Mouse (Mus musculus): ENCODE results near the gene Plekhm3. TPM values are rescaled to one million over a fixed set of nuclear protein-coding genes. Genes with fewer than 3 reads are reported as not detected.

The Plekhm3 gene
- polyA plus RNA-seq, 1 experiment = 2.3 TPM

DNA sequence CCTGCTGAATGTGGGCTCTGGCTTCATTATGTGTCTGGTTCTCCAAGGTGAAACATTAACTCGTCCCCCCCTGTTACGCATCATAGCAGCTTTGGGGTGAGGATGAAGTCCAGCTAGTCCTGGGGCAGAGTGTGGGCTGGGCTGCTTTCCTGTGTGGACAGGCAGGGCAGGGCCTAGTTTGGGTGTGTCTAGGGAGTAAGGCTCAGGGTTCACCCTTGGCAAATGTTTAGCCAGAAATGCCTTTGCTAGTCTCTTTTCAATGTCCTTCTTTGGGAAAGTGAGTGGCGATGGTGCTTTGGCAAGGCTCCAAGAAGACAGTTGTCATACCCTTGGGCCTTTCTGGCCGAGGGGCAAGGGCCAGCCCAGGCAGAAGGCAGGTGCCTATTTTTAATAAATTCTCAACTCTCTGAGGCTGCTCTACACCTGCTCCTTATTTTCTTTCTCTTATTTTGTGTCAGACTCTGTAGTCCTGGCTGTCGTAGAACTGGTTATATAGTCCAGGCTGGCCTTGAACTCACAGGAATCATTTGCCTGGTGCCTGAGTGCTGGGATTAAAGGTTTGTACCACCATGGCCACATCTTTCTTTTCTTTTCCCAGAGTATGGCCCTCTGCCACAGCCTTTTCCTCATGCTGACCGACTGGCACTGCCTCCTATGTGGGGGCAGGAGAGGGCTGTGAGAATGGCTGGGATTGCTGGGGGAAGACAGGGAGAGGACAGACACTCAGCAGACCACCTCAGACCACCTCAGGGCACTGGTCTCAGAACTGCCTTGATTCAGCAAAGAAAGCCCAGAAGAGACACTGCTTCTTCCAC, 168.7 kb downstream of the Plekhm3 start:
- Histone ChIP-seq H3K79me3 (ENCODE audit: low read depth) (no peaks in the 10 kb centered on the region), H3K79me2 (ENCODE audit: control insufficient read depth, insufficient read depth) (no peaks in the 10 kb centered on the region)
- TF ChIP-seq USF1 (IDR thresholded peaks at IDR 0.05; ENCODE audit: low read depth) (no peak), CTCF (IDR thresholded peaks at IDR 0.05; ENCODE audit: control insufficient read depth, insufficient read depth, insufficient read length) (no peak), MYOD1 (IDR thresholded peaks at IDR 0.05; ENCODE audit: control insufficient read depth, insufficient read length, low read depth) (no peak), FOSL1 (IDR thresholded peaks at IDR 0.05; ENCODE audit: insufficient read depth, low read length, poor library complexity, severe bottlenecking) (no peak), MYOG (IDR thresholded peaks at IDR 0.05; ENCODE audit: control insufficient read depth, extremely low read depth, insufficient read length) (no peak), CEBPB (IDR thresholded peaks at IDR 0.05; ENCODE audit: low read depth) (no peak)

DNA sequence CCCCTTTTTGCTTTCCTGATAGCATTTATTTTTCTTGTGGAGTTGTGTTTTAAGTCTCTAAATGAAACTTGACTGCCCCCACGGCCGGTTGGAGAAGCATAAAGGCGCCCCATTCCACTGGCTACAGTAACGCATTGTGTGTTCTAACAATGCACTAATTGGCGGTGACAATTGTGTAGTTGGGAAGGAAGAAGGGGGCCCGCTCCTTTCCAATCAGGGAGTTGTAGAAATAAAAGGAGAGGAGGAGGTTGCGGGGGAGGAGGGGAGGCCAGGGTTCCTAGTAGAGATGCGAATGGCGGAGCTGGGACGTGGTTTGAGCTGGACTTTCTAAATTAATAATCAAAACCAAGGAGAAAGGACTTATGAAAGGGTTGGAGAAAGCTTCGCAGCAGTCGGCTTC, 176.8 kb downstream of the Plekhm3 start:
- TF ChIP-seq CEBPB (IDR thresholded peaks at IDR 0.05; ENCODE audit: low read depth) (no peak), MYOD1 (IDR thresholded peaks at IDR 0.05; ENCODE audit: control insufficient read depth, insufficient read length, low read depth) (no peak), CTCF (IDR thresholded peaks at IDR 0.05; ENCODE audit: control insufficient read depth, insufficient read depth, insufficient read length) (no peak), MYOG (IDR thresholded peaks at IDR 0.05; ENCODE audit: control insufficient read depth, extremely low read depth, insufficient read length) (no peak), MAX (IDR thresholded peaks at IDR 0.05) (no peak), USF1 (IDR thresholded peaks at IDR 0.05; ENCODE audit: low read depth) (no peak), FOSL1 (IDR thresholded peaks at IDR 0.05; ENCODE audit: insufficient read depth, low read length, poor library complexity, severe bottlenecking) (no peak)
- no peak overlapping the region for H3ac ChIP-seq (ENCODE audit: control insufficient read depth, insufficient read length, low read depth)
- no peaks in the 10 kb centered on the region for H3K79me3 ChIP-seq (ENCODE audit: low read depth)
- no peaks in the 10 kb centered on the region for H3K79me2 ChIP-seq (ENCODE audit: control insufficient read depth, insufficient read depth)
- no peak overlapping the region for H3K4me3 ChIP-seq (ENCODE audit: insufficient read depth, poor library complexity, severe bottlenecking)
- no peaks in the 10 kb centered on the region for H3K27me3 ChIP-seq (ENCODE audit: control insufficient read depth, insufficient read depth, insufficient read length)
- H3K36me3 ChIP-seq (ENCODE audit: control insufficient read depth, insufficient read depth) = no peaks in the 10 kb centered on the region

More for the DNA sequence above, 168.7 kb downstream of the Plekhm3 start:
- H3K27me3 ChIP-seq (ENCODE audit: control insufficient read depth, insufficient read depth, insufficient read length) = no peaks in the 10 kb centered on the region
- H3K4me3 ChIP-seq (ENCODE audit: insufficient read depth, poor library complexity, severe bottlenecking) = no peak overlapping the region
- no peaks in the 10 kb centered on the region for H3K36me3 ChIP-seq (ENCODE audit: control insufficient read depth, insufficient read depth)
- no peak overlapping the region for H3ac ChIP-seq (ENCODE audit: control insufficient read depth, insufficient read length, low read depth)

DNA sequence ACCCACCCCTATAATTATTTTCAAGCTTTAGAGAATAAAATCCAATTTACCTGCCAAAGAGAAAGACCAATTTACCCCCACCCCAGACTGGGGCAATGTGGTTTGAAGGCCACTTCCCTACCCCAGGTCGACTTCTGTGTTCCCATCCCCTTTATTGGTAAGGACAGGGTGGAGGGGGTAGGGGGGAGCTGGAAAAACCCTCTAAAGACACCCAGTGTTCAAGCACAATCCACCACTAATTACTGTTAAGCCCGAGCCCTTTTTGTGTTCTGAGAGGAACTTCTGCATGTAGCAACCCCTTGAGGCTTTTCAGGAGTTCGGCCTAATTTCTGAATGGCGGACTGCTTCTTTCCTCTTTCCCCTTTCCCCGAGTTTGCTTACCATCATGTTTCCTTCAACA, 177.2 kb downstream of the Plekhm3 start:
- no peaks in the 10 kb centered on the region for H3K27me3 ChIP-seq (ENCODE audit: control insufficient read depth, insufficient read depth, insufficient read length)
- H3K36me3 ChIP-seq (ENCODE audit: control insufficient read depth, insufficient read depth) = no peaks in the 10 kb centered on the region
- H3K79me3 ChIP-seq (ENCODE audit: low read depth) = no peaks in the 10 kb centered on the region
- H3ac ChIP-seq (ENCODE audit: control insufficient read depth, insufficient read length, low read depth) = no peak overlapping the region
- TF ChIP-seq MYOD1 (IDR thresholded peaks at IDR 0.05; ENCODE audit: control insufficient read depth, insufficient read length, low read depth) = no peak
- TF ChIP-seq MYOG (IDR thresholded peaks at IDR 0.05; ENCODE audit: control insufficient read depth, extremely low read depth, insufficient read length) = no peak
- TF ChIP-seq FOSL1 (IDR thresholded peaks at IDR 0.05; ENCODE audit: insufficient read depth, low read length, poor library complexity, severe bottlenecking) = no peak
- TF ChIP-seq USF1 (IDR thresholded peaks at IDR 0.05; ENCODE audit: low read depth) = no peak
- TF ChIP-seq CTCF (IDR thresholded peaks at IDR 0.05; ENCODE audit: control insufficient read depth, insufficient read depth, insufficient read length) = no peak
- TF ChIP-seq MAX (IDR thresholded peaks at IDR 0.05) = no peak
- TF ChIP-seq CEBPB (IDR thresholded peaks at IDR 0.05; ENCODE audit: low read depth) = no peak
- no peak overlapping the region for H3K4me3 ChIP-seq (ENCODE audit: insufficient read depth, poor library complexity, severe bottlenecking)
- H3K79me2 ChIP-seq (ENCODE audit: control insufficient read depth, insufficient read depth) = no peaks in the 10 kb centered on the region

DNA sequence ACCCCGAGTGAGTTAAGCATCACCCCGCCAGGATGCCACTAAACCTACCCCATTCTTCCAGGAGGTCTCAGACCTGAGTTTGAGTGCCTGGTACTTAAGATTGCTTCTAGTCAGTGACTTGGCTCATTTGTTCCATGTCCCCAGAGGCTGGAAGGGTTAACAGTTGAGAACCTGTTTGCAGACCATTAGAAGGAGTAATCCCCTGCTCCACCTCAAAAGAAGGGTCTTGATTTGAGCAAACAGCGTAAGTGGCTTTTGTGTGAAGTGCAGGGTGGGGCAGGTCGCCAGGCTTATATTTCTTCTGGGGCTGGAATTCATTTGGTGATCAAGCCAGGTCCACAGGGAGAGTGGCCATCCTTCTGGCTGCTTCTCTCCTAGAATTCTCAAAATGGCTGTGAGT, 183.3 kb downstream of the Plekhm3 start:
- Histone ChIP-seq H3K79me3 (ENCODE audit: low read depth) (no peaks in the 10 kb centered on the region), H3K4me3 (ENCODE audit: insufficient read depth, poor library complexity, severe bottlenecking) (no peak overlapping the region), H3K79me2 (ENCODE audit: control insufficient read depth, insufficient read depth) (no peaks in the 10 kb centered on the region), H3ac (ENCODE audit: control insufficient read depth, insufficient read length, low read depth) (no peak overlapping the region), H3K36me3 (ENCODE audit: control insufficient read depth, insufficient read depth) (no peaks in the 10 kb centered on the region), H3K27me3 (ENCODE audit: control insufficient read depth, insufficient read depth, insufficient read length) (no peaks in the 10 kb centered on the region)
- no peak for TF ChIP-seq CEBPB (IDR thresholded peaks at IDR 0.05; ENCODE audit: low read depth)
- no peak for TF ChIP-seq MYOG (IDR thresholded peaks at IDR 0.05; ENCODE audit: control insufficient read depth, extremely low read depth, insufficient read length)
- no peak for TF ChIP-seq USF1 (IDR thresholded peaks at IDR 0.05; ENCODE audit: low read depth)
- no peak for TF ChIP-seq CTCF (IDR thresholded peaks at IDR 0.05; ENCODE audit: control insufficient read depth, insufficient read depth, insufficient read length)
- TF ChIP-seq MYOD1 (IDR thresholded peaks at IDR 0.05; ENCODE audit: control insufficient read depth, insufficient read length, low read depth) = no peak
- TF ChIP-seq MAX (IDR thresholded peaks at IDR 0.05) = no peak
- TF ChIP-seq FOSL1 (IDR thresholded peaks at IDR 0.05; ENCODE audit: insufficient read depth, low read length, poor library complexity, severe bottlenecking) = no peak

DNA sequence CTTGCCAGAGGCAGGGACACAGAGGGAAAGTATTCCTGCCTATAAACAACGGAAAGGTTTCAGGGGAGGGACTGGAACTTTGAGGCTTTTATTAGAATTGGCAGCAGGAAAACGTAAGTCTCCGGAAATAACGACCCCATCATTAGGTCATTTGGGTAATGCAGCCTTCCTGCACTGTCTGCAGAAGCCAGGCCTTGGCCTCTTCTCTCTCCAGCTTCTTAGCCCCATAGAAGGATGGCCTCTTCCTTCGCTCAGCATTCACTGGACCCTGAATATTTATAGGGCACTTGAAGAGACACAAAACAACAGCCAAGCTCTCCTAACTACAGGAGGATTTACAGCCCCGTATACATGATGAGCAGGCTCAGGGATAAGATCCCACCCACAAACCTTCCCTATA, 186.5 kb downstream of the Plekhm3 start:
- Histone ChIP-seq H3K4me3 (ENCODE audit: insufficient read depth, poor library complexity, severe bottlenecking) (no peak overlapping the region), H3K79me3 (ENCODE audit: low read depth) (no peaks in the 10 kb centered on the region), H3ac (ENCODE audit: control insufficient read depth, insufficient read length, low read depth) (no peak overlapping the region), H3K36me3 (ENCODE audit: control insufficient read depth, insufficient read depth) (no peaks in the 10 kb centered on the region), H3K27me3 (ENCODE audit: control insufficient read depth, insufficient read depth, insufficient read length) (no peaks in the 10 kb centered on the region), H3K79me2 (ENCODE audit: control insufficient read depth, insufficient read depth) (no peaks in the 10 kb centered on the region)
- no peak for TF ChIP-seq CEBPB (IDR thresholded peaks at IDR 0.05; ENCODE audit: low read depth)

DNA sequence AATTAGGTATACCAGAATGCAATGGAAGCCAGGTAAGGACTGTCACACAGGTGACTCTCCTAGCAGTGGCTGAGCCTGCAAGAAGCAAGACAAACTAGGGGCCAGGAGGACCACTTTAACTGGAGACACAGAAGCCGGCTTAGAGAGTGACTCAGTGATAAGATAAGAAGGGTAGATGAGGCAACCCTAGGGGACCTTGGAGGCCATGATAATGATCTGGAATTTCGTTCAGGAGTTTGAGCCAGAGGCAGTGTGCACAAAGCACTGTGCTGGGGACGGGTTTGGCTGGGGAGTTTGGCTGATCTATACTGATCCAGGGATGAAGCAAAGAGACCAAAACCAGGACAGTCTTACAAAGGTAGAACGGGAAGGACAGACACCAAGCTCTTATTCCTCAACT, 195.0 kb downstream of the Plekhm3 start:
- Histone ChIP-seq H3ac (ENCODE audit: control insufficient read depth, insufficient read length, low read depth) (no peak overlapping the region), H3K4me3 (ENCODE audit: insufficient read depth, poor library complexity, severe bottlenecking) (no peak overlapping the region), H3K79me2 (ENCODE audit: control insufficient read depth, insufficient read depth) (no peaks in the 10 kb centered on the region), H3K27me3 (ENCODE audit: control insufficient read depth, insufficient read depth, insufficient read length) (no peaks in the 10 kb centered on the region), H3K79me3 (ENCODE audit: low read depth) (no peaks in the 10 kb centered on the region), H3K36me3 (ENCODE audit: control insufficient read depth, insufficient read depth) (no peaks in the 10 kb centered on the region)
- TF ChIP-seq MYOG (IDR thresholded peaks at IDR 0.05; ENCODE audit: control insufficient read depth, extremely low read depth, insufficient read length) (no peak), MAX (IDR thresholded peaks at IDR 0.05) (no peak), CTCF (IDR thresholded peaks at IDR 0.05; ENCODE audit: control insufficient read depth, insufficient read depth, insufficient read length) (no peak), USF1 (IDR thresholded peaks at IDR 0.05; ENCODE audit: low read depth) (no peak), MYOD1 (IDR thresholded peaks at IDR 0.05; ENCODE audit: control insufficient read depth, insufficient read length, low read depth) (no peak), FOSL1 (IDR thresholded peaks at IDR 0.05; ENCODE audit: insufficient read depth, low read length, poor library complexity, severe bottlenecking) (no peak), CEBPB (IDR thresholded peaks at IDR 0.05; ENCODE audit: low read depth) (no peak)

Data from C2C12 (cell line).